ENCODE assay signal across 25 mouse cellular contexts in the genomic region with DNA sequence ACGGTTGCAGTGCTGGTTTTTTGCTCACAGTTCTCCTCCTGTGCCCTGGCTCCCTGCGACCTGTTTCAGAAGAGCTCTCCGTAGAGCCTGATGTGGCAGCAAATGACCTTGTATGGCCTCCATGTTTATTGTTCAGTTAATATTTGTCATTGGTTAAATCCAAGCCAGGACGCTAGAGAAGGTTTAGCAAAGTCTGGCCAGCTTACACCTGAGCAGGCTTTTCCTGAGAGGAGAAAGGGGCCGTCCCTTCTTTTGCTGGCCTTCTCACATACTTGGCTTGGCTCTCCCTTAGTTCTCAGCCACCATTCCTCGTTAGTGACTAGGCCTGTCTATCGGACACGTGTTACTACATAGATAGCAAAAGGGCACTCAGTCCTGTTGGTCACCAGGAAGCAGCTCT. TPM values are rescaled to one million over a fixed set of nuclear protein-coding genes. Genes with fewer than 3 reads are reported as not detected.
"Had no signal": no experiment of that assay in that cellular context is flagged by ENCODE, and none has a peak within 500 bp of the region (broad histone marks: within the 10 kb centered on the region; RNA-seq: fewer than 3 reads in every experiment).

No protein-coding gene starts in this region.

- H3K4me3 ChIP-seq: liver, embryonic 15.5 days; lung, embryonic 15.5 days; megakaryocyte, embryonic 14.5 days; midbrain, embryonic 13.5 days; midbrain, embryonic 15.5 days; neural tube, embryonic 12.5 days had no signal

- ATAC-seq: lung, postnatal 0 days; midbrain, embryonic 13.5 days; midbrain, embryonic 15.5 days had no signal

- H3K27ac ChIP-seq: liver, embryonic 15.5 days; lung, embryonic 15.5 days; macrophage; midbrain, embryonic 13.5 days; midbrain, embryonic 15.5 days; neural tube, embryonic 12.5 days had no signal

- H3K9ac ChIP-seq: liver, embryonic 15.5 days; lung, embryonic 15.5 days; midbrain, embryonic 13.5 days; midbrain, embryonic 15.5 days; neural tube, embryonic 12.5 days had no signal

- H3K27me3 ChIP-seq: liver, embryonic 15.5 days; lung, embryonic 15.5 days; megakaryocyte, embryonic 14.5 days; midbrain, embryonic 13.5 days; midbrain, embryonic 15.5 days; neural tube, embryonic 12.5 days had no signal

- DNase-seq: lung, adult 2 months; lung, postnatal 14 days; lung, postnatal 36 days; right cerebral cortex, postnatal 25 days; right cerebral cortex, postnatal 4 days; spleen, adult 18-20 months; thymus, adult 18-20 months; thymus, postnatal 14 days; thymus, postnatal 36 days had no signal

- H3K9me3 ChIP-seq: liver, embryonic 15.5 days; lung, embryonic 15.5 days; megakaryocyte, embryonic 14.5 days; midbrain, embryonic 13.5 days; midbrain, embryonic 15.5 days; neural tube, embryonic 12.5 days had no signal

- H3K4me2 ChIP-seq: liver, embryonic 15.5 days; lung, embryonic 15.5 days; midbrain, embryonic 11.5 days; midbrain, embryonic 13.5 days; midbrain, embryonic 15.5 days; neural tube, embryonic 12.5 days had no signal

- H3K36me3 ChIP-seq: liver, embryonic 15.5 days; midbrain, embryonic 15.5 days had no signal

- H3K4me1 ChIP-seq: lung, embryonic 15.5 days; midbrain, embryonic 13.5 days; midbrain, embryonic 15.5 days; neural tube, embryonic 12.5 days had no signal

RNA-seq across cellular contexts. Expression of a gene that starts 28.5 kb away (rescaled TPM):
- total RNA-seq: megakaryocyte progenitor cell, adult 5-6 weeks; midbrain, postnatal 0 days; monocyte, adult 5-6 weeks had no signal
- polyA plus RNA-seq: liver, embryonic 15.5 days; lung, adult 2 months; lung, embryonic 15.5 days; lung, postnatal 0 days; macrophage; midbrain, embryonic 11.5 days; midbrain, embryonic 13.5 days; midbrain, embryonic 15.5 days; midbrain, postnatal 0 days; neural tube, embryonic 14.5 days; small intestine, adult 2 months; stomach, embryonic 14.5 days; stomach, embryonic 16.5 days had no signal
